Mouse (Mus musculus): ENCODE data around the gene Cdc42bpg.

Cdc42bpg gene

DNA sequence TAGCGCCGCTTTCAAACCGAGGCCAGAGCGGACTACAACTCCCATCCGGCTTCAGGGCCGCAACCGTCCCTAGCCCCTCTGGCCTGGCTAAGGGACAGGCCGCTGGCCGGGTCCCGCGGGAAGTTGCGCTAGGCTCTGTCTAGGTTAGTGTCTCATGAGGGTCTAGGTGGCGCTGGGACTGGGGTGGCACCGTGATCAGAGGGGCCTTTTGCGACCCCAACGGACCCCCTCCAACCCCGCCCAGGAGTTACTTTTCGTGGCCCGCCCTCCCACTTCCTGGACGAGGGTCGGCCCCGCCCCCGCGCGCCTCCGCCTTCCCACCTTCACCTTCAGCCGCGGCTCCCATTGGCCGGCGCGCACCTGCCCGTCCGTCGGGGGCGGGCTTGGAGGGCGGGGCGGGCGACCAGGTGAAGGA is at the start of gene Cdc42bpg:
Gene Cdc42bpg (plus strand): TSS at position 320 of the 415 bp plus-strand sequence.
- DNase-seq (ENCODE audit: low spot score in 2 of 2): no peak

DNA sequence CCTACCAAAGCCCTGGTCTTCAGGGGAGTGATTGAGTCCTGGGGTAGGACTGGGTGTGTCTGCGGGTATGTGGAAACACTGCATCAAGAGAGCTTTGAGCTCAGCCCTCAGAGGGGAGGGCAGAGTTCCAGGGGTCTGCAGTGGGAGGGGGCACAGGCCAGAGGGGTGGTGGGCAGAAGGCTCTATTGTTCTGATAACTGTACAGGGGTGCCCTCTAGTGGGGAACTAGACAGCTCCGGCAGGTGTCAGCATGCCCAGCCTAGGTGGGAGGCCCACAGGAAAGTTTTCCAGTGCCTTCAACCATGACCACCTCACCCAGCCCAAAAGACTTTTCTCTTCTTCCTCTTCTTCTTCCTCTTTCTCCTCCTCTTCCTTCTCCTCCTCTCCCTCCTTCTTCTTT is 45.8 kb upstream of the Cdc42bpg start:
- no peak for DNase-seq (ENCODE audit: low spot score in 2 of 2)

DNA sequence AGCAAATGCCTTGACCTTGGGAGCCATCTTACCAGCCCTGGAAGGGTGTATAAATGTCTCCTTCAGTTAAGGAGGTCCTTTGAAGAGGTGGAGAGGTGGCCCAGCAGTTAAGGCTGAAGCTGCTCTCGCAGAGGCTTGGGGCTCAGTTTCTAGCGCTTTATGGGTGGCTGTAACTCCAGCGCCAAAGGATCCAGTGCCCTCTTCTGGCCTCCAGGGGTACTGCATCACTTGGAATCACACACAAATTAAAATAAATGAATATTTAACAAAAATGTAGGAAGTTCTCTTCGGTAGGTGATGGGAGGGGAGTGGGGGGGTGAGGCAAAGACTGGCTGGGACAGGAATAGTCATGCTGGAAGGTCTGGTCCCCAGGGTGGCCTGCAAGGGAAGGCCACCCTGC is 45.3 kb upstream of the Cdc42bpg start:
- no peak for DNase-seq (ENCODE audit: low spot score in 2 of 2)

DNA sequence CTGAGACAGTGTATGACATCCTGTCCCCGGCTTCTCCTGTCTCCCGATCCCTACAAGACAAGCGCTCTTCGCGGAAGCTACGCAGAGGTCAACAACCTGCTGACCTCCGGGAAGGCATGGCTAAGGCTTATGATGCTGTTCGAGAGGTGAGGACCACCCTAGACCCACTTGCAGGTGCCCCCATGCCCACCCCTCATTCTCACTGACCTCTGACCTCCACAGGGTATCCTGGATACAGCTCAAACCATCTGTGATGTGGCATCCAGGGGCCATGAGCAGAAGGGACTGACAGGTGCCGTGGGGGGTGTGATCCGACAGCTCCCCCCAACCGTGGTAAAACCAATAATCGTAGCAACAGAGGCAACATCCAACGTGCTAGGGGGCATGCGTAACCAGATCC is 44.9 kb upstream of the Cdc42bpg start:
- no peak for DNase-seq (ENCODE audit: low spot score in 2 of 2)

DNA sequence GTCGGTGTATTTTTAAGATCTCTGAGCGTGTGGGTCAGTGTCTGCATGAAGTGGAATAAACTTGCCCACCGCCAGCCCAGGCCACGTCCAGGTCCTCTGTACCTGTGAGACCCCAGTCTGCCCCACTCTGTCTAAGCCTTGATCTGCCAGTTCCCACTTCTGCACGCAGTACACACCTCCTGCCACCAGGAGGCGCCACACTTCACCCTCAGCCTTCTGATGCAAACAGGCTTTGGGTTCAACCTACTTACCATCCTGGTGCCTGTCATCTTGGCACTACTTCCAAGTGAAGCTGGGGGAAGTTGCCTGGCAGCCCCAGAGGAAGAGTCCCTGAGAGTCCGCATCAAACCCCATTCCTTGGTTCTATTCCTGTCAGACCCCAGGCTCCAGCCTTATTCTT is 44.0 kb upstream of the Cdc42bpg start:
- peak in 1 of 2 experiments; percentile 63 for DNase-seq (ENCODE audit: low spot score in 2 of 2)

DNA sequence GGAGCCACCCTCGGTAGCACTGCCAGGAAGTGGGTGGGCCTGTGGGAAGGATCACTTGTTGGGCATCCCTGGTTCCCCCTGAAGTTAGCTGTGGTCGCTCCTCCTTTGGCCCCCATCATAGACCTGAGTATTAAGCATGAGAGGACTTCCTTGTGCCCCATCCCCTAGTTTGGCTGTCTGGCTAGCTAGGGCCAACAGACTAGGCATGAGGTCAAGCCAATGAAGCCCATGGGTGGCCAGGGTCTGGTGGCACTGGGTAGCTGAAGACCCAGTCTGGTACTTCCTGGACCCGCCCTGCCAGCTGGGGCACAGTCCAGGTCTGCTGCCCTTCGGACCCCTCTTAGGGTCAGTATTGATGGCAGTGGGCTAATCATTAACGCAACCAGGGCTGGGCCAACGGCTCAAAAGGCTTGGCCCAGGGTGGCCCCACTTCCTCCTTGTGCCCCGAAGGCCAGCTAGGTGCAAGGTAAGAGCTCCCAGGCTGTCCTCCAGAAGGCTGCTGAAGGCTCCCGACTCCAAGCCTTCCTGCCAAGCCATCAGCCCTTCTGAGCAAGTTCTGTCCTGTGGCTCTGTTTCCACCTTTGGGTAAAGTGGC is 43.3 kb upstream of the Cdc42bpg start:
- no peak for DNase-seq (ENCODE audit: low spot score in 2 of 2)

DNA sequence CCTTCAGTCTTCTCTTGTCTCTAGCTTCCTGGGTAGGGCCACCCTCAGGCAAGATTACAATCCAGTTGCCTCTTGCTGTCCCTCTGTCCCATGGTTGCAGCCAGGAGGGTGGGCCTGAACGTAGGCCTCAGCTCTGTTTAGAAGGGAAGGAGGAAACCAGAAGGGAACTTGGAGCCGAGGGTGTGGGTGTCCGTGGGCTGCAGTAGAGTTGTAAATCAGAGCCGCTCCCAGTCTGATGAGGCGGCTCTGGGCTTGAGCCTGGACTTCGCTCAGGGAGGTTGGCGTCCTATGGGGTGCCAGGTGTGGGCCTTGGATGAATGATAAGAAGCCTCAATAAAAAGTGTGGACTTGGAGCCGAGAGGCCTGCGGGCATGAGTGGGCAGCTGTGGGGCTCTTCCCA is 42.1 kb upstream of the Cdc42bpg start:
- peak in 1 of 2 experiments; percentile 39 for DNase-seq (ENCODE audit: low spot score in 2 of 2)

DNA sequence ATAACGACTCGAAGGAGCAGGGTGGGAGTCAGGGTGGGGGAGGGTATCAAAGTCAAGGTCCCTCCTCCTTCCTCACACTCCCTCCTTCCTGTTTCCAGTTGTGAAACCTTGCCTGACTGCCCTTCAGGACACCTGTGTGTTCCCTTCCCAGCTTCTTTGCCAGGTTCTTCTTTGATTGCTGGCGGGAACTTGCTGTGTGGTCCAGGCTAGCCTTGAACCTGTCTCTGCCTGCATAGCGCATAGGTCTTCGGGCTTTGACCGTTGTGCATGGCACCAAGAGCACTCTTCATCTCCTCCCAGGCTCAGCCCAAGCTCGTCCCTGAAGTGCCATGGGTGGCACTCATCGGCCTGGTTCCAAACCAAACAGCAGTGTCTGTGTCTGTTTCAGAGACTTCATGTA is 41.3 kb upstream of the Cdc42bpg start:
- no peak for DNase-seq (ENCODE audit: low spot score in 2 of 2)

DNA sequence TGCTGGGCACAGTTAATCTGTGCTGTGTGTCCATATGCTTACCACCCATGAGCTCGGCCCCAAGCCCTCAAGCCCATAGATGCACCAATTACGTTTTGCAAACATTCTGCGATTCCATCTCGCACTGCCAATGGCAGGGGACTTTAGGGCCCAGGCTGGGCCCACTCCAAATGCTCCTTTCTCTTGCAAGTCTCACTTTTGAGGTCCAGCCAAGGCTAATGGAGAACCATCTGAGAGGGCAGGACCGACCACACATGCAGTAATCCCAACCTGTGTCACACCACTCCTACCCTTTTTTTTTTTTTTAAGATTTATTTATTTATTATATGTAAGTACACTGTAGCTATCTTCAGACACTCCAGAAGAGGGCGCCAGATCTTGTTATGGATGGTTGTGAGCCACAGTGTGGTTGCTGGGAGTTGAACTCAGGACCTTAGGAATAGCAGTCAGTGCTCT is 40.5 kb upstream of the Cdc42bpg start:
- DNase-seq (ENCODE audit: low spot score in 2 of 2): no peak

DNA sequence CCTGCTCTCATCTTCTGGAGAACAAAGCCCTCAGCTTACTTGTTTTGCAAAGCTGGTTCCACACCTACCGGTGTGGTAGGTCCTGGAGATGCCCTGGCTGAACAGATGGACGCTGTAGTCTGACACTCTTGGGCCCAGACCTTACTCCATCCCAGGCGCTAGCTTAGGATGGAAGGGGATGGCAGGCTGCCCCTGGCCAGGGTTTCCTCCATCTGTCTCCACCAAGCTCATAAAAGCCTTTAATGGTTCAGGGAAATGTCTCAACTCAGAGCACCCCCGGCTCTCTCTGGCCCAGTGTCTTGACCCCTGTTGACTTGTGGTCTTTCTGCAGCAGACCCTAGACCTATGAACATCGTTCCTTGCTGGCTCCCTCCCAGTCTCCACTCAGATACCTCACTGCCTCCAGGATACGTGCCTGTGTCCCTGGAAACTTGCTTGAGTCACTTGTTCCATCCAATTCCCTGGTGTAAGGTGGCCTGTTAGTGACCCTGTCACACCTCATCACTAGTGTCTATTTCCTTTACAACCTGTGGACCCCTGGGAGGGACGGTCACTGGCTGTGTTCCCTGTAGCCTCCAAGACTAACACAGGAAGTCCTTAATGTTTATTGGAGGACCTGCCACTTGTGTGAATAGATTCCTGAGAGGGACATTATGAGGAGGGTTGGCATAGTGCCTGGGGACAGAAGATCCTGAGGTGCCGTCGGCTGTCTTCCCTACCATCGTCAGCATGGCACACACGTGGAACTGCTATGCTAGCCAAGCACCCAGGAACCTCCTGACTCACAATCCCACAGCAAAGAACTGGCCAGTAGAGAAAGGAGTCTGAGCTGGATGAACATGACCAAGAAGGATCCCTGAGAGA is 38.7 kb upstream of the Cdc42bpg start:
- DNase-seq (ENCODE audit: low spot score in 2 of 2): no peak

DNA sequence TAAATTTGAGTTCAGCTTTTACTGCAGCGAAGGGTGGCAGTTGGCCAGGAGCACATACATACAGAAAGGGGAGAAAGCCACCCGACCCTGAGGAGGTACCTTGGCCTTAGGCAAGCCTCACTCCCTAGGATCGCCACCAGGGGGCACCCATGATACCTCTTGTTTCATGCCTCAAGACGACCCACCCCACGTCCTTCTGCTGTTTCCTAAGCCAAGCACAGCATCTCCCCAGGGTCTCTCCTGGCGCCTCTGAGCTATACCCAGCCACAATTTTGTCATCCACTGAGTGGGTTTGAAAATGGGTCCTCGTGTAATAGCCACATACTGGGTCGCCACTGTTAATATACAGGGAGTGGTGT is 38.1 kb upstream of the Cdc42bpg start:
- DNase-seq (ENCODE audit: low spot score in 2 of 2): peak in 1 of 2 experiments; percentile 88

DNA sequence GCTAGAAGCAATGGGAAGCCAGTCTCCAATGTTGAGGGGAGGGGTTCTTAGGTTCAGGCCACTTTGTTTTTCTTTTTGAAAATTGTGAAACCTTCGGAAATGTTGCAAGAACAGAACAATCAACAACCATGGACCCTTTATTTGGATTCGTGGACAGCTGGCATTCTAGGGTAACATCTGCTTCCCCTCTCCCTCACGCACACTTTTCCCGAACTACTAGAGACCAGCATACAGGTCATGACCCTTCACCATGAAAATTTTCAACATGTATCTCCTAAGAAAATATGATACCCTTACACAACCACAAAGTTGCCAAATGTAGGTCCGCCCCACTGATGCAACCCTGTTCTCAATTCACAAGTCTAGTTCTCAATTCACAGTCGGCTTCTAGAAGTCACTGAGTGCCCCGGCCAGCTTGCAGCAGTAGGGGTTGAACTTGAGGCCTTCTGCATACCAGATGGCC is 37.6 kb upstream of the Cdc42bpg start:
- DNase-seq (ENCODE audit: low spot score in 2 of 2): no peak

DNA sequence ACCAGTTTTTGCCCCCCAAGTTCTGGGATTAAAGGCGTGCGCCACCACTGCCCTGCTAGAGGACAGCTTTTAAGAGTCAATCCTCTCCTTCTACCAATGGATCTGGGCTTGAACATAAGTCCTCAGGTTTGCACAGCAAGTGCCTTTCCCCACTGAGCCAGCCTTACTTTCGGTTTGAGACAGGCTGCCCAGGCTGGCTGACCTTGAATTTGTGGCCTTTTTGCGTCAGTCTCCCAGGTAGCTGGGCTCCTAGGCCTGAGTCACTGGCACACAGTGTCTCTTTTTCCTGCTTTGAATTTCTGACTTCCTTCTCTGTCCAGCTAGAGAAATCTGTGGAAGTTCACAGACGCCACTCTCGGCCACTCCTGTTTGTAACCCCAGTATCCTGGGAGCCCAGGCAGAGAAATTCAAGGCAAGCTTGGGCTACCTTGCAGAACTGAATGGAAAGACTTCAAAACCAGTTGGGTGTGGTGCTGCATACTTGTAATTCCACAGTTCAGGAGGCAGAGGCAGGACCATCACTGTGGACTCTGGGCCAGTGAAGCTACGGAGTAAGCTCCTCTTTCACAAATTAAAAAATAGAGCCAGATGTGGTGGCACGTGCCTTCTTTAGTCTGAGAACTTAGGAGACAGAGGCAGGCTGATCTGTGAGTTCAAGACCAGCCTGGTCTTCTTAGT is 36.3 kb upstream of the Cdc42bpg start:
- no peak for DNase-seq (ENCODE audit: low spot score in 2 of 2)

DNA sequence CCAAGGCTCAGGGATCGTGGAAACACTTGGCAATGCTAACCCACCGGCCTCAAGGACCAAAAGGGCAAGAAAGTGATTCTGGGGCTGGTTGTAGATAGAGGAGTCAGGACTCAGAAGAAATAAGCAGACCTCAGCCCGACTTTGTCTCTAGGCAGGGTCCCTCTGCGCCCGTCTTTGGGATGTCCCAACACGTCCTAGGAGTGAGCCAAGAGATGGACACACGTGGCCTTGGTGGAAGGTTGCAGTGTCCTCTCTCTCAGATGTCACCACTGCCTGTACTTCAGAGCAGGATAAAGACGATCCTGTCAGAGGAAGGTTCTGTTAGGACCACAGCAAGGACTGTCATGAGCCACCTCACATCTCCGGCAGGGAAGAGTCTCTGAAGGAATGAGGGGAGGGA is 35.6 kb upstream of the Cdc42bpg start:
- no peak for DNase-seq (ENCODE audit: low spot score in 2 of 2)

DNA sequence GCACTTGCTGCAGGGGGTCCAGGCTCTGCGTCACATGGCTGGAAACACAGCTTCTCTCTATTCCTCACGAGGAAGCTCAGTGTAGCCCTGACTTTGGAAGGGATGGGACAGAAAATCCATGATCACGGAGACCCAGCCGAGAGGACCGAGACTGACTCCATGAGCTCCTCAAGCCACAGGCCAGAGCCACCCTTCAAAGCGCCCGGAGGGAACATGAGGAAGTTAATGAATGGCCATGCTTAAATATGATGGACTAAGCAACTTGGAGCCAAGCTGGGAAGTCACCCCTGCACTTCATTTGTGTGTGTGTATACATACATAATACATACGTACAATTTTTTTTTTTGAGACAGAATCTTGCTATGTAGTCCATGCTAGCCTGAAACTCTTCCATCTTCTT is 35.0 kb upstream of the Cdc42bpg start:
- DNase-seq (ENCODE audit: low spot score in 2 of 2): no peak

DNA sequence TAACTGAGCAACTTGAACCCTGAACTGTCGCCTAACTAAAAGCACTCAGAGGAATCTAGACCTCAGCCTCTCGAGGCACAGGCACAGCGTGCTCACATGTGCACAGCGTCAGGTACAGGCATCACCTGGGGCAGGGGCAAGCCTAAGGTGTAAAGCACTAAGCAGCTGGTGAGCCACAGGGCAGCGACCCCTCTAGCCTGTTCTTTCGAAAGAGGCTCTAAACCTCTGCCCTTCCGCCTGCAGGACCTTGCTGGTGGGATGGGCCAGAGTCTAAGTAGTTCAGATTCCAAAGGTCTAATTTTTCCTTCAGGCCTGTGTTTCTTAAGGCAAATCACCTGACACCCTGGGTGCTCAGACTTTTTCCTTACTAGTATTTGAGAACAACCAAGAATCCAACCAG is 34.2 kb upstream of the Cdc42bpg start:
- DNase-seq (ENCODE audit: low spot score in 2 of 2): no peak

DNA sequence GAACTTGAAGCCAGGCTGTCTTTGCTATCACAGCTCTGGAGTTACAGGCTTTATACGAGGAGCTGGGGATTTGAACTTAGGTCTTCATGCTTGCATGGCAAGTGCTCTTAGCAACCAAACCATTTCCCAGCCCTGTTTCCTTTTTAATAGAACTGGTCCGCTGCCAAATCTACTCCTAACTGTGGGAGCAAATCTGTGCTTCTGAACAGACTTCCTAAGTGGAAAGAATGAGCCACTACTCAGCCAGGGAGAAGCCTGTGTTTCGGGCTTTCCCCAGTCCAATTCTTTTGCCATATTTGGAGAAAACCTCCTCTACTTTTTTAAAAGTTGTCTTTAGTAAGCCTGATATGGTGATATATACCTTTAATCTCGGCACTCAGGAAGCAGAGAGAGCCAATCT is 33.5 kb upstream of the Cdc42bpg start:
- peak in 1 of 2 experiments; percentile 41 for DNase-seq (ENCODE audit: low spot score in 2 of 2)

DNA sequence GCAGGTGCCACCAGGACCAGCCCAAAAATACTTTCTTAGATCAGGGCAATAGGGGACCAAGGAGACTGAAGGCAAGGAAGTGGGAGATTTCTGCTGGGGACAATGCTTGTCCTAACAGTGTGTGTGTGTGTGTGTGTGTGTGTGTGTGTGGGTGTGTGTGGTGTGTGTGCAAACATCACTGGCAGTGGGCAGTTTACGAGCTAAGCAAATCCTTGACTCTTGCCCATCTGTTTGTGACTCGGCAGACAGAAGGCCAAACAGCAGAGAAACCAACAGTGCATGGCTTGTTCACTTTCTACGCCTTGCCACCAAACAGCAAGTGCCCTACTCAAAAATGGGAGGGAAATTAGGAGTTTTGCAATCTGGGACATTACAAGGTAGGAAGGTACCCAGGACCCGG is 32.7 kb upstream of the Cdc42bpg start:
- no peak for DNase-seq (ENCODE audit: low spot score in 2 of 2)

DNA sequence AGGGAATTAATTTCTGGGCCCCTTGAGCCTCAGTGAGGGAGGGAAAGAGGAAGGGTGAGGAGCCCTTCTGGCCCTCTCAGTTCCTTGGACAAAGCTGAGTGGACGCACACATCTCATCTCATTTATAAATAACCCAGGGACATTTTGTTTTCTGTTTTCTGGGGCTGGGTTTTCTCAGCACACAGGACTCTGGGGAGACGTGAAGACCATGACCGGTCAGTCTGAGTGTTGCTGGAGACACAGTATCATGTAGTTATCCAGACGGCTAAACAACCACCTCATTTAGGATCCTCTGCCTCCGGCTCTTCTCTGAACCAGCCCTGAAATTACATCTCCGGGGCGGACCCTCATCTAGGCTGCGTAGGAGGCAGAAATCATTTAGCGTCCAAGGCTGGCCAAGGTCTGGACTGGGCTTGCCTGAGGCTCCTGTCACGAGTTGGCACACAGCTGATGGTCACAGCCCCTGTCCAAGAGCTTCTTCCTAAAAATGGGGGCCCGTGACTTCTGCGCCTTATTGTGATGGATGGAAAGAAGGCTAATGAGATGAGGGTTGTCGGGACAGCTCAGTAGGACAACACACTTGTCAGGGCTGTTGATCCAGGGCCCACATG is 32.2 kb upstream of the Cdc42bpg start:
- no peak for DNase-seq (ENCODE audit: low spot score in 2 of 2)

DNA sequence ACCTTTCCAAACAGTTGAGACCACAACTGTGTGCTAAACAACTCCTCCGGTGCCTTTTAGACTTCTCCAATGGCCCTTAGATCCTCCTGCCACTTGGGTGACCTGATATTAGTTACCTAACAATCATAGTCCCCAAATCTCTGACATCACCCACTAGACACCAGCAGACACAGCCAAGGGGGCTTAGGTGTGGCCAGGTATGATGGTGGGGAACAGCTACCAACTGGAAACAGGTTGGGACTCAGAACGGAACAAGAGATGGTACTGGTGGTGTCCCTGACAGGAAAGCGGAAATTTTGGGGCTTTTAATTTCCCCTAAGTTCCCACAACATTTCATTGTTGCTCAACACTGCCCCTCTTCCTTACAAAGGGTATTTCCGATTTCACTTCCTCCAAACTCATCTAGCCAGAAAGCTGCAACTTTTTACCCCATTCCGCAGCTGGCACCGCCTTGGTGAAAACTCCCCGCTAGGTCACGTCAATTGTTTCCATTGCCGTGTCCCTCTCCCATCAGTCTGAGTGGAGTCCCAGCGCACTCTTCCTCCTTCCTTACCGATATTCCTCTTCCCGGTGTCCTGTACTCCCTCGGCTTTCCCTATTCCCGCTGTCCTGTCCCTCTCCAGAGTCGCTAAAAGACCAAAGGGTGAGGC is 30.4 kb upstream of the Cdc42bpg start:
- DNase-seq (ENCODE audit: low spot score in 2 of 2): no peak
